Mouse (Mus musculus): ENCODE measurements around the gene Cisd3.

- no peak for TF ChIP-seq POLR2A (IDR thresholded peaks at IDR 0.05; ENCODE audit: insufficient read length, low read depth)
- no peak for TF ChIP-seq CEBPB (IDR thresholded peaks at IDR 0.05; ENCODE audit: insufficient read depth, poor library complexity, severe bottlenecking)
- TF ChIP-seq MAX (IDR thresholded peaks at IDR 0.05; ENCODE audit: low read depth): no peak
- no peak for TF ChIP-seq USF1 (IDR thresholded peaks at IDR 0.05; ENCODE audit: low read depth)
Observed at GRCm38 (mm10) chr11:97689861-97690260, 4.2 kb downstream of the Cisd3 start.
